Mouse (Mus musculus): Measurements from ENCODE around the gene S100a16. TPM values are rescaled to one million over a fixed set of nuclear protein-coding genes. Genes with fewer than 3 reads are reported as not detected.

The S100a16 gene
- polyA plus RNA-seq, 1 experiment from 2014 or later = 232 TPM

DNA sequence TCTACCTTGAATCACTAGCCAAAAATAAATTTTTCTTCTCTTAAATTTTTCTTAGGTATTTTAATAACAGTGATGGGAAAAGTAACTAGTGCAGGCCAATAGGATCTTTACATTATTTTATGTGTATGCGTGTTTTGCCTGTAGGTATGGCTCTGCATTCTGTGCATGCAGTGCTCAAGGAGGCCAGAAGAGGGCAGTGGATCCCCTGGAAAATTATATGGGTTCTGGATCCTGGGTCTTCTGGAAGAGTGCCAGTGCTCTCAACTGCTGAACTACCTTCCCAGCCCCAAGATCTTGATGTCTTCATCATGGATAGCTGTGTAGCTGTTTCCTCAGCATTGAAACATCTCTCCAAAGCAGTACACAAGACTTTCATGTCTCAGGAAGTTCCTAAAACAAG is 45.1 kb downstream of the S100a16 start:
- ATAC-seq (ENCODE audit: low FRiP score, low TSS enrichment) = no peak
- H3K27me3 ChIP-seq (ENCODE audit: insufficient read depth, low read length) = no peaks in the 10 kb centered on the region
- no peak overlapping the region for H3K9ac ChIP-seq (replicated peaks; ENCODE audit: low read length)
- no peak overlapping the region for H3K4me3 ChIP-seq (ENCODE audit: low read length)
- H3K36me3 ChIP-seq (ENCODE audit: insufficient read depth, low read length) = no peaks in the 10 kb centered on the region
- peaks cover 6% of the 10 kb centered on the region; the same call in 1 of the 2 replicates for H3K4me1 ChIP-seq (ENCODE audit: insufficient read depth, low read length)
- H3K9me3 ChIP-seq (ENCODE audit: low read length) = no peaks in the 10 kb centered on the region
- WGBS = 94% methylated on average over 1 of the region's 1 CpGs
- no peak overlapping the region for H3K4me2 ChIP-seq (replicated peaks; ENCODE audit: low read depth, low read length)
- no peak overlapping the region for H3K27ac ChIP-seq (ENCODE audit: low read length)

DNA sequence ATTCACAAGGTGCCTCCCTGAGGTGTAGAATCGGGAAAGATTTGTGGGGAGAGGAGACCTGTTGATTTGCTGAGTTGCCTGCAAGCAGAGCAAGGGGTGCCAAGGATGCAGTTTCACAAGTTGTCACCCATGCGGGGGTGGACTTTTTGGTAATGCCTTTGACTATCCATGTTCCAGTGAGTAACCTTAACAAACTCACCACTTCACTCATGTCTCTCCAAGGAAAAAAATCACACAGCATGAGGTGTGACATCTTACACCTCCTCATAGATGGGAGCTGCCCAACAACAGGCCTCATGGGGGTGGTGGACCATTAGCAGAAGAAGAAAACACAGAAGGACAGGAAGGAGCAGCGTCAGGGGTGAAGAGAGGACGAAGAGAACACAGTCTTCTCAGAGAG is 45.5 kb downstream of the S100a16 start:
- no peak for ATAC-seq (ENCODE audit: low FRiP score, low TSS enrichment)
- Histone ChIP-seq H3K9ac (replicated peaks; ENCODE audit: low read length) (no peak overlapping the region), H3K4me2 (replicated peaks; ENCODE audit: low read depth, low read length) (no peak overlapping the region), H3K9me3 (ENCODE audit: low read length) (no peaks in the 10 kb centered on the region), H3K36me3 (ENCODE audit: insufficient read depth, low read length) (no peaks in the 10 kb centered on the region), H3K4me1 (ENCODE audit: insufficient read depth, low read length) (peaks cover 9% of the 10 kb centered on the region; the same call in 1 of the 2 replicates), H3K27me3 (ENCODE audit: insufficient read depth, low read length) (no peaks in the 10 kb centered on the region), H3K4me3 (ENCODE audit: low read length) (no peak overlapping the region), H3K27ac (ENCODE audit: low read length) (no peak overlapping the region)
- 72% methylated on average over 4 of the region's 4 CpGs for WGBS

DNA sequence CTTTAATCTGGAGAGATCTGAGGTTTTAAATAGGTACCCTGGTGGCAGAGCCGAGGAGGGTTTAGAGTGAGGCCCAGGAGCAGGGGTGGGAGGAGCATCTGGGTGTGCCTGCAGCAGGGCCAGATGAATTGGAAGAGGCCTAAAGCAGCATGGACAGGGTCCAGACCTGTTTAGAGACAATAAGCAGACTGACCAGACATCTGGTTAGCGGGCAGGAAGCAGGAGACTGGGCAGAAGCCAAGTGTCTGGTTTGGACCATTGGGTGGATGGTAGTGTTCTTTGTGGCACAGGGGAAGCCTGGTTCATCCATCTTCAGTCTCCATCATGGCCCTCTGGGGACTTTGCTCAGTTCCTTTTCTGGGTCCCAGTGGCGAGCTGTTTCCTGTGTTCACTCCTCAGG is 46.8 kb downstream of the S100a16 start:
- 37% methylated on average over 3 of the region's 3 CpGs for WGBS
- H3K27ac ChIP-seq (ENCODE audit: low read length) = no peak overlapping the region

DNA sequence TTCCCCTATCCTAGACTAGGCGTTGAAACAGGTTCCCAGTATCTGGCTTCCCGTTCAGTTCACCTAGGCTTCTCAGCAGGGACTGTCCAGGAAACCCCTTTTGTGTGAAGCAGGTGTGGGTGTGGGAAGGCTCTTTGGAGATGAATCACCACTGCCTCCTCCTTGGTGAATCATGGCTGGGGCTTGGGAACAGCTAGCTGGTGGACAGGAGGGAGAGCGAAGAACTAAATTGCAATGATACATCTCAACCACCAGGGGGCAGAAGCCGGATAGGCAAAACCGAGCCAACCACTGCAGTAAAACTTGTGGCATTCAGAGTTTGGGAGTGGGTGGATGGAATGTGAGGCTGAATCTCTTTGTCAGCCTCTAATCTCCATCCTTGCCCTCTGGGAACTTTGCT is 48.5 kb downstream of the S100a16 start:
- Histone ChIP-seq H3K9ac (replicated peaks; ENCODE audit: low read length) (no peak overlapping the region), H3K4me3 (ENCODE audit: low read length) (no peak overlapping the region), H3K9me3 (ENCODE audit: low read length) (no peaks in the 10 kb centered on the region), H3K4me1 (ENCODE audit: insufficient read depth, low read length) (peaks cover 12% of the 10 kb centered on the region; the same call in 1 of the 2 replicates), H3K36me3 (ENCODE audit: insufficient read depth, low read length) (no peaks in the 10 kb centered on the region), H3K27ac (ENCODE audit: low read length) (no peak overlapping the region), H3K27me3 (ENCODE audit: insufficient read depth, low read length) (no peaks in the 10 kb centered on the region), H3K4me2 (replicated peaks; ENCODE audit: low read depth, low read length) (no peak overlapping the region)
- WGBS = 35% methylated on average over 5 of the region's 5 CpGs
- peak; percentile 55 for ATAC-seq (ENCODE audit: low FRiP score, low TSS enrichment)

More for the DNA sequence above, 46.8 kb downstream of the S100a16 start:
- H3K27me3 ChIP-seq (ENCODE audit: insufficient read depth, low read length) = no peaks in the 10 kb centered on the region
- no peaks in the 10 kb centered on the region for H3K36me3 ChIP-seq (ENCODE audit: insufficient read depth, low read length)
- no peak for ATAC-seq (ENCODE audit: low FRiP score, low TSS enrichment)
- no peak overlapping the region for H3K9ac ChIP-seq (replicated peaks; ENCODE audit: low read length)
- no peaks in the 10 kb centered on the region for H3K9me3 ChIP-seq (ENCODE audit: low read length)
- H3K4me2 ChIP-seq (replicated peaks; ENCODE audit: low read depth, low read length) = no peak overlapping the region
- H3K4me1 ChIP-seq (ENCODE audit: insufficient read depth, low read length) = peaks cover 12% of the 10 kb centered on the region; the same call in 1 of the 2 replicates
- no peak overlapping the region for H3K4me3 ChIP-seq (ENCODE audit: low read length)

DNA sequence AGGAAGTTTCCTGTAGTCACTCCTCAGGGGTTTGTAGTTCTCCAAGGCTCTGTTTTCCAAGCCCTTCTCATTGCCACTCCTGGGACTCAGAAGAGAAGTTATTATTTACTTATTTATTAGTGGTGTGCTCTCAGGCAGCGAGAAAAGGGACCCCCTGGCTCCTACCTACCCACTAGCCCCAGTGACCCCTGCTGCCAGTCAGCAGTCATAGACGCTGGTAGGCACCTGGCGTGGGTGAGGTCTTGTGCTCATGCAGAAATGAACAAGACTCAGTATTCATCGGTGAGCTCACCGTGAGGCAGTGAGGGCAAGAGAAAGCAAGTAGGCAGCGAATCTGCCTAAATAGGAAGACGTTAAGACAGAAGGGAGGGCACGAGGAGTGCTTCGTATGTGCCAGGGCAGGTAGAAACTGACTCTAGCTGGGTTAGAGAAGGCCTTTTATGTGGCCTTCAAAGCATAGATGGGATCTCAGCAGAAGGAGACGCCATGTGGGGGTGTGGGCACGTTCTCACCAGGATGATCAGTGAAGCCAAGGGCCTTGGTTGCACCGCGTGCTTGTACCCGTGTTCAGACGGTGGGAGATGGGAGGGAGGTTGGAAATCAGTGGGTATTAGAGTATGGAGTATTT is 49.1 kb downstream of the S100a16 start:
- no peaks in the 10 kb centered on the region for H3K27me3 ChIP-seq (ENCODE audit: insufficient read depth, low read length)
- peaks cover 12% of the 10 kb centered on the region; the same call in 1 of the 2 replicates for H3K4me1 ChIP-seq (ENCODE audit: insufficient read depth, low read length)
- no peak overlapping the region for H3K27ac ChIP-seq (ENCODE audit: low read length)
- ATAC-seq (ENCODE audit: low FRiP score, low TSS enrichment) = no peak
- H3K4me2 ChIP-seq (replicated peaks; ENCODE audit: low read depth, low read length) = no peak overlapping the region
- no peak overlapping the region for H3K4me3 ChIP-seq (ENCODE audit: low read length)
- H3K9me3 ChIP-seq (ENCODE audit: low read length) = no peaks in the 10 kb centered on the region
- H3K9ac ChIP-seq (replicated peaks; ENCODE audit: low read length) = no peak overlapping the region
- H3K36me3 ChIP-seq (ENCODE audit: insufficient read depth, low read length) = no peaks in the 10 kb centered on the region
- WGBS = 81% methylated on average over 15 of the region's 15 CpGs

DNA sequence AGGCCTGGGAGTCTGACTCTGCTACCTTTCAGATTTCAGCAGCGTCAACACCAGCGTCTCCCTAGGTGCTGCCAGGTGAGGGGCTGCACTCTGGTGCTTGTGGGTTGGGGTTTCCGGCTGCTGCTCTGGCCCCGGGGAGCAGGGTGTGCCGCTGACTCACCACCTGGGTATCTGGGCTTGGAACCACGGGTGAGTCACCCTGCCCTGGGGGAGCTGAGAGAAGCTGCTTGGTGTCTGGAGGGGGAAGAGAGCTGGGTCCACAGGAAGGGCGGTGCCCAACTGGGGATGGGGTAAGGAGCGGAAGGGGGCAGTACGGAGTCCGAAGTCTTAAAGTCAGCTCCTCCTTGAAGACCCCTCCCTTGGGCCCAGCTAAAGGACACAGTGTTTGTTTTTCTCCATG is 49.9 kb downstream of the S100a16 start:
- WGBS = 56% methylated on average over 10 of the region's 10 CpGs
- no peak overlapping the region for H3K4me2 ChIP-seq (replicated peaks; ENCODE audit: low read depth, low read length)
- H3K4me1 ChIP-seq (ENCODE audit: insufficient read depth, low read length) = peaks cover 12% of the 10 kb centered on the region; the same call in 1 of the 2 replicates
- peak overlapping the region; percentile 52 for H3K27ac ChIP-seq (ENCODE audit: low read length)
- H3K36me3 ChIP-seq (ENCODE audit: insufficient read depth, low read length) = no peaks in the 10 kb centered on the region
- no peaks in the 10 kb centered on the region for H3K27me3 ChIP-seq (ENCODE audit: insufficient read depth, low read length)
- no peak overlapping the region for H3K9ac ChIP-seq (replicated peaks; ENCODE audit: low read length)
- no peak overlapping the region for H3K4me3 ChIP-seq (ENCODE audit: low read length)
- H3K9me3 ChIP-seq (ENCODE audit: low read length) = no peaks in the 10 kb centered on the region
- peak; percentile 50 for ATAC-seq (ENCODE audit: low FRiP score, low TSS enrichment)

DNA sequence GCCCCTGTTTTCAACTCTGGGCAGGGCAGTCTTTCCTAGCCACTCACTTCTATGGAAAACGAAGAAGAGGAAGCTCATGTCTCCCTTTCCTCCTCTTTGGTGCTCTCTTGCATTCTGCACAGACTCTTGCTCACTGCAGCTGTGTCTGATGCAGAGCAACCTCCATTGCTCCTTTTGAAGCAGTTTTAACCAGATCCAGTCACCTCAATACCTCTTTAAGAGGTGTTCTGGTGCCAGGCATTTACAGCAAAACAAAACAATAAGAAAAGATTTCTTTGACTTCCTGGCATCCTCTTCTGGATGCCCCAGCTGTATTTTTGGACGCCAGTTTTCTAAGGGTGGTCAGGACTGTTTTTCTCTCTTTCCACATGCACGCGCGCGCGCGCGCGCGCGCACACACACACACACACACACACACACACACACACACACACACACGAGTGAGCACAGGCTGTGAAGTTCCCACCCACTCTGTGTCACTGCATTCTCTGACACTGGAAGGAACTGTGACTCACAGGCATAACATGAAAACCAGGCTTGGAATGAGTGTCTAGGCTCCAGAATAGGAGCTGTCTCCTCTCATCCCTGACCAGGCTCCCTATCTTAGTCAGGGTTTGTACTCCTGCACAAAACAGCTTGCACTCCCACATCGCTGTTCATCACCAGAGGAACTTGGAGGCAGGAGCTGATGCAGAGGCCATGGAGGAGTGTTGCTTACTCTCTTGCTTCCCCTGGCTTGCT is 50.5 kb downstream of the S100a16 start:
- Histone ChIP-seq H3K9ac (replicated peaks; ENCODE audit: low read length) (no peak overlapping the region), H3K36me3 (ENCODE audit: insufficient read depth, low read length) (no peaks in the 10 kb centered on the region), H3K27me3 (ENCODE audit: insufficient read depth, low read length) (no peaks in the 10 kb centered on the region), H3K27ac (ENCODE audit: low read length) (peak overlapping the region; percentile 52), H3K4me1 (ENCODE audit: insufficient read depth, low read length) (peaks cover 12% of the 10 kb centered on the region; the same call in 1 of the 2 replicates), H3K9me3 (ENCODE audit: low read length) (no peaks in the 10 kb centered on the region), H3K4me2 (replicated peaks; ENCODE audit: low read depth, low read length) (no peak overlapping the region), H3K4me3 (ENCODE audit: low read length) (no peak overlapping the region)
- WGBS = 81% methylated on average over 14 of the region's 14 CpGs
- ATAC-seq (ENCODE audit: low FRiP score, low TSS enrichment) = no peak

DNA sequence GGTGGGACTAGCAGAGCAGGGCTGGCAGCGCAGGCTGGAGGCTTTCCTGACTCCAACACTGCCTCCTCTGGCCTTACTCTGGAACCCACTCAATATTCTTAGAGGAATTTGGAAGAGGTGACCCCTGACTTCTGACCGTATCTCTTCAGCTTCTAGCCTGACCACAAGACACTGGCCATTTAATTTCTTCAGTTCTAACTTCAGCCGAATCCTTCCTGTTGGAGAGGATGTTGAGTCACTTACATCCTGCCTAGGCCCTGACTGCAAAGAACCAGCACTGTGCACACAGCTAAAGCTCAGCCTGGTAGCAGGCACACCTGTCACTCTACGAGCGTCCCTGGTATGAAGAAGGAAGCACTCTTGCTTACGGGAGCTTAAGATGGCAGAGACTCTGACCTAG is 52.3 kb downstream of the S100a16 start:
- Histone ChIP-seq H3K27me3 (ENCODE audit: insufficient read depth, low read length) (no peaks in the 10 kb centered on the region), H3K9me3 (ENCODE audit: low read length) (no peaks in the 10 kb centered on the region), H3K4me1 (ENCODE audit: insufficient read depth, low read length) (peaks cover 12% of the 10 kb centered on the region; the same call in 1 of the 2 replicates), H3K4me3 (ENCODE audit: low read length) (no peak overlapping the region), H3K9ac (replicated peaks; ENCODE audit: low read length) (no peak overlapping the region), H3K36me3 (ENCODE audit: insufficient read depth, low read length) (no peaks in the 10 kb centered on the region), H3K27ac (ENCODE audit: low read length) (no peak overlapping the region), H3K4me2 (replicated peaks; ENCODE audit: low read depth, low read length) (no peak overlapping the region)
- no peak for ATAC-seq (ENCODE audit: low FRiP score, low TSS enrichment)
- 72% methylated on average over 6 of the region's 6 CpGs for WGBS

DNA sequence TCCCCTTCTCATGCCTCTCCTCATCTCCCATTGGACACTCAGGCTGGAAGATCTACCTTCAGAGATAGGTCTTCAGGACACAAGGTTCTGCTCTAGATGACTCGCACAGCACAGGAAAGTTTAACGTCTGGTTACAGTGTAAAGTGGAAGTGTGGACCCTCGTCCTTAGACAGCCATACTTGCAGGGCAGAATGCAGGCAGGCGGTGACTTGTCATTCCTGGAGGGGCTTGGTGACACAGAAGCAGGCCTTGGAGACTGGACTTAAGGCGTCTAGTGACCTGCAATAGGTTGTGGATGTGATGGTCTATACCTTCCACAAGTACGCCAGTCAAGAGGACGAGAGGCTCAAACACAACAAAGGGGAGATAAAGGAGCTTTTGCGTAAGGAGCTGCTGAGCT is 52.9 kb downstream of the S100a16 start, which contains the start of gene S100a2:
Gene S100a2, plus strand, starts transcription at position 301 of the 400 bp plus-strand sequence.
- Histone ChIP-seq H3K4me2 (replicated peaks; ENCODE audit: low read depth, low read length) (no peak within 1 kb of the TSS), H3K9ac (replicated peaks; ENCODE audit: low read length) (no peak within 1 kb of the TSS), H3K4me3 (ENCODE audit: low read length) (no peak within 1 kb of the TSS), H3K36me3 (ENCODE audit: insufficient read depth, low read length) (no peaks in the 10 kb centered on the region), H3K4me1 (ENCODE audit: insufficient read depth, low read length) (peaks cover 12% of the 10 kb centered on the region; the same call in 1 of the 2 replicates), H3K27me3 (ENCODE audit: insufficient read depth, low read length) (no peaks in the 10 kb centered on the region), H3K27ac (ENCODE audit: low read length) (no peak within 1 kb of the TSS), H3K9me3 (ENCODE audit: low read length) (no peaks in the 10 kb centered on the region)
- WGBS = 92% methylated on average over 8 of the region's 8 CpGs
- no peak for ATAC-seq (ENCODE audit: low FRiP score, low TSS enrichment)
